ENCODE assay signal across 8 mouse cellular contexts in the genomic region with DNA sequence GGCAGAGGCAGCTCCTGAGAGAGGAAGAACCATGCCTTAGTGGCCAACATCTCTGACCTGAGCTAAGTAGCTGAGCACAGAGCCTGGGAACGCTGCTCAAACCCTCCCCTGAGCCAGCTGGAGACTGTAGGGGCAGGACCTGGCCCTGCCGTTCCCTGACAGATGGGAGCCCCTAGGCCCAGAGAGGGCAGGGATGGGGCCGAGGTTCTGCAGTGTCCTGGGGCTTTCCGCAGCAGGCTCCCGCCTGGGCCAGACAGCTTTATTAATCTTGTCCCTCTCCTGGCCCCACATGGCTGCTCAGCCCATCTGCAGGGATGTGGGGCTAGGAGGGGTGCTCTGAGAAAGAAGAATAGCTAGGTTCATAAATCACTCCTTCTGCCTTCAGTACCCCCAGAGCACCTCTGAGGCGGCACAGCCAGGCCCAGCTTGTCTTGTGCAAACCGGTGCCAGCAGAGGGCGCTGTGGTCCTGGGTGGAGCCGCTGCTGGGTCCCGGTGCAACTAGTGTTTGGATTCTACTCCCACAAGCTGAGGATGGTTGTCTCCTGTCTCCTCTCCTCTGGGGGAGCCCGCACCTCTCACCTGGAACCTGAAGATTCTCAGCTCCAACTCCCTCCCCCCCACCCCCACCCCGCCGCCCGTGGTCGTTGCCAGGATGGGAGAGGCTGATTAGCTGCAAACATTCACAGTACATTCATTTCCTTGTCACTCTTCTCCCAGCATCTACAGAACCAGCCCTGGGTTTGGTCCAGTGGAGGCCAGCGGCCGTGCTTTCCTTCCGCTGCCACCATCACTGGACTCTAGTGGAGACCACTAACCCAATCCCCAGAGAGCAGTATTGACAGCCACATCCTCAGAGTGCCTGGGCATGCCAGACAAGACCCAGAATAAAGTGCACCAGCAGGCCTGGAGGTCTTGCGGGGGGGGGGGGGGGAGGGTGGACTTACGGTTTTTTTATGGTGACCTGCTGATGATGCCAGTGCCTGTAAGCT. TPM values are rescaled to one million over a fixed set of nuclear protein-coding genes. Genes with fewer than 3 reads are reported as not detected.
A peak's percentile ranks its signal among the peaks of the same experiment; 100 is the strongest.
DNase-seq lines count a peak whose midpoint lies in the region; ATAC-seq lines count a peak whose summit lies in the region.

No protein-coding gene starts in this region.

- peaks cover 3% of the 10 kb centered on the region; the same call in 1 of the 2 replicates for H3K4me1 ChIP-seq in embryonic facial prominence, embryonic 11.5 days (ENCODE audit: control insufficient read depth, insufficient read depth, low read length)
- peaks cover 29% of the 10 kb centered on the region for H3K4me1 ChIP-seq in limb, embryonic 13.5 days
- peaks cover 17% of the 10 kb centered on the region for H3K4me1 ChIP-seq in stomach, embryonic 15.5 days

- no peaks in the 10 kb centered on the region for H3K27me3 ChIP-seq in embryonic facial prominence, embryonic 11.5 days (ENCODE audit: control insufficient read depth, insufficient read depth, low read length)
- no peaks in the 10 kb centered on the region; the same call in 1 of the 2 replicates for H3K27me3 ChIP-seq in limb, embryonic 13.5 days
- 0 out of 2 replicates have a peak, but pooled peaks cover 4% of the 10 kb centered on the region for H3K27me3 ChIP-seq in stomach, embryonic 15.5 days (replicated peaks)

- no peaks in the 10 kb centered on the region for H3K9me3 ChIP-seq in embryonic facial prominence, embryonic 11.5 days (replicated peaks; ENCODE audit: control insufficient read depth, low read length)
- no peaks in the 10 kb centered on the region for H3K9me3 ChIP-seq in limb, embryonic 13.5 days
- H3K9me3 ChIP-seq in stomach, embryonic 15.5 days = no peaks in the 10 kb centered on the region

- 14% methylated on average over 19 of the region's 20 CpGs for WGBS in embryonic facial prominence, embryonic 11.5 days
- WGBS in limb, embryonic 13.5 days = 10% methylated on average over 20 of the region's 20 CpGs
- WGBS in stomach, embryonic 15.5 days = 19% methylated on average over 20 of the region's 20 CpGs

- H3K4me3 ChIP-seq in embryonic facial prominence, embryonic 11.5 days (ENCODE audit: low read depth, low read length) = no peak overlapping the region
- H3K4me3 ChIP-seq in limb, embryonic 13.5 days = no peak overlapping the region
- H3K4me3 ChIP-seq in stomach, embryonic 15.5 days (replicated peaks) = no peak overlapping the region

- H3K4me2 ChIP-seq in embryonic facial prominence, embryonic 11.5 days (ENCODE audit: low read depth, low read length) = 0 out of 2 replicates have a peak overlapping the region, but pooled peaks have one; percentile 10
- H3K4me2 ChIP-seq in limb, embryonic 13.5 days (replicated peaks) = peak overlapping the region; percentile 32
- no peak overlapping the region for H3K4me2 ChIP-seq in stomach, embryonic 15.5 days

- DNase-seq in CD4-positive, CD25-positive, alpha-beta regulatory T cell, adult 2 months (ENCODE audit: low read depth, low spot score) = peak; percentile 73
- peak; percentile 92 for DNase-seq in embryonic facial prominence, embryonic 11.5 days (ENCODE audit: low spot score)
- peak; percentile 87 for DNase-seq in heart, adult 8-10 months (ENCODE audit: low spot score)
- peak; percentile 88 for DNase-seq in kidney, adult 9 months
- DNase-seq in natural killer cell, adult 2 months (ENCODE audit: low spot score in 2 of 2) = peak; percentile 32 to 45

- no peaks in the 10 kb centered on the region for H3K36me3 ChIP-seq in embryonic facial prominence, embryonic 11.5 days (replicated peaks; ENCODE audit: control insufficient read depth, insufficient read depth, low read depth, low read length)
- peaks cover 6% of the 10 kb centered on the region; the same call in 1 of the 2 replicates for H3K36me3 ChIP-seq in limb, embryonic 13.5 days
- H3K36me3 ChIP-seq in stomach, embryonic 15.5 days = no peaks in the 10 kb centered on the region

- peak overlapping the region; percentile 41 for H3K9ac ChIP-seq in embryonic facial prominence, embryonic 11.5 days (replicated peaks; ENCODE audit: low read length)
- H3K9ac ChIP-seq in limb, embryonic 13.5 days = peak overlapping the region; percentile 48
- H3K9ac ChIP-seq in stomach, embryonic 15.5 days = no peak overlapping the region

- H3K27ac ChIP-seq in embryonic facial prominence, embryonic 11.5 days (replicated peaks; ENCODE audit: low read depth, low read length) = no peak overlapping the region; the same call in 1 of the 2 replicates
- peak overlapping the region; percentile 56; the same call in 1 of the 2 replicates for H3K27ac ChIP-seq in limb, embryonic 13.5 days
- H3K27ac ChIP-seq in stomach, embryonic 15.5 days = no peak overlapping the region

- no peak for ATAC-seq in CD4-positive, CD25-positive, alpha-beta regulatory T cell, adult 4 months
- peak; percentile 48 for ATAC-seq in embryonic facial prominence, embryonic 11.5 days (replicated peaks; ENCODE audit: insufficient number of reproducible peaks, low FRiP score, low TSS enrichment, low read depth)
- ATAC-seq in limb, embryonic 13.5 days (ENCODE audit: low FRiP score, low read depth) = peak; percentile 78
- peak; percentile 59 for ATAC-seq in stomach, embryonic 15.5 days (ENCODE audit: insufficient read depth, low FRiP score, low read depth)

RNA-seq across cellular contexts. Expression of a gene that starts 39.6 kb away (rescaled TPM):
- 10 to 100 TPM; 48.6 to 70.7 TPM for polyA plus RNA-seq in CD4-positive, CD25-positive, alpha-beta regulatory T cell, adult 4 months (2017; shearing (Covaris generic))
- 53.6 and 69.0 TPM in 2 replicates for polyA plus RNA-seq in embryonic facial prominence, embryonic 11.5 days (2014; fragmentation: Nextera tagmentation; extraction: Ambion mirVana)
- total RNA-seq in heart, adult 8-10 months (2022) = 10 to 100 TPM; 14.0 to 37.8 (median 23.2) TPM
- 17.6 and 24.6 TPM in 2 replicates for polyA plus RNA-seq in limb, embryonic 13.5 days (2015; fragmentation: Nextera tagmentation; extraction: Ambion mirVana)
- polyA plus RNA-seq in stomach, embryonic 15.5 days (2015; fragmentation: Nextera tagmentation; extraction: Ambion mirVana) = 29.3 and 37.7 TPM in 2 replicates

Comparison
In these comparisons a context has a peak if more than half of its experiments do, and no peak if none do; other contexts are left out.
1. DNase-seq: peak in every context shown above with its lines; median percentile 92 in embryonic facial prominence, embryonic 11.5 days; 88 in kidney, adult 9 months; 87 in heart, adult 8-10 months; 73 in CD4-positive, CD25-positive, alpha-beta regulatory T cell, adult 2 months; 38 in natural killer cell, adult 2 months.